Mouse (Mus musculus) right cerebral cortex, adult 2 months (tissue): ENCODE measurements around the gene Ccnb1.
"Not testable (repeated sequence)": the region's sequence is repeated elsewhere in the genome, so short reads cannot be mapped to it uniquely, and the experiment has no call there.

Experiments used
- DNase-seq, 2 experiments: peaks; one replicate each; pipeline ENCODE4 v3.0.0; 2021 to 2022; ENCODE audit warnings: low spot score in 2 of 2

Ccnb1 gene

DNA sequence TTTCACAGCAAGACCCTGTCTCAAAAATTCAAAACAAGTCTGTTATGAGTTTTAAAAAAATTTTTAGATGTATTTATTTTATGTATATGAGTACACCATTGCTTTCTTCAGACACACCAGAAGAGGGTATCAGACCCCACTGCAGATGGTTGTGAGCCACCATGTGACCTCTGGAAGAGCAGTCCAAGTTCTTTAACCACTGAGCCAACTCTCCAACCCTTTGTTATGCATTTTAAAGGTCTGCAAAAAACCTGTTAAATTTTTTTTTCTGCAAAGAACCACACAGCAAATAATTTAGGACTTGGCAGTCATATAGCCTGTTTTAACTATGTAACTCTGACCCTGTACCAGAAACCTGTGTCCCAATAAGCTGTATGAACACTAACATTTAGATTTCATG lies 11.7 kb downstream of the Ccnb1 start:
- DNase-seq: no peak

DNA sequence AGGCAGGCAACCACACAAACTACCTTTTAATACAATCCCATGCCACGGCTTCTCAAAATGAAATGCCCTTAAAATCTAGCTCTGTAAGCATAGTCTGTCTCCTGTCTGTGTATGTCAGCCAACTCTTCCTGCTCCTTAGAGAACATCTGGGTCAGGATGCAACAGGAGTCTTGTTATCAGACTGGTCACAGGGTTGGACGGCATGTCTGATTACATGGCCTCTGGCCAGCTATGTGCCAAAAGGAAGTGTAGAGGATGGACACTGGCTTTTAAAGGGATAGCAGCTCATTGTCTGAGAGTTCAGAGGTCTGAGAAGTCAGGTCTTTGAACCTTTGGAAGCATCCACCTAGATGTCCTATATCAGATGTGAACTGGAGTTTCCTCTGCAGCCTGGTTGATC lies 31.0 kb downstream of the Ccnb1 start:
- no peak for DNase-seq

- no peak for DNase-seq
Observed at GRCm38 (mm10) chr13:100754186-100754585, 32.2 kb downstream of the Ccnb1 start.

DNA sequence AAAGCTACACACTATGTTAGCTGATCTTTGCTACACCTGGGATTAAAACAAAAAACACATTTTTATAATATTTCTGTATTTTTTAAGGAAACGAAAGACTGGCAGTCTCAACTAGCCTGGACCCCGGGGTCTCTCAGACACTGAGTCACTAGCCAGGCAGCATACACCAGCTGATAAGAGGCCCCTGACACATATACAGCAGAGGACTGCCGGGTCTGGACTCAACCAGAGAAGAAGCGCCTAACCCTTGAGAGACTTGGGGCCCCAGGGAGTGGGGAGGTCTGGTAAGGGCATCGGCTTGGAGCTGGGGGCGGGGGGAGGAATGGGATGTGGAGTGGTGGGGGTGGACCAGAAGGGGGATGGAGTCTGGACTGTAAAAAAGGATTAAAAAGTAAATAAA lies 33.4 kb downstream of the Ccnb1 start:
- DNase-seq: no peak

GRCm38 (mm10) chr13:100752529-100752928 lies 33.8 kb downstream of the Ccnb1 start:
- DNase-seq: no peak

- no peak for DNase-seq
Observed at GRCm38 (mm10) chr13:100751402-100751801, 35.0 kb downstream of the Ccnb1 start.

DNA sequence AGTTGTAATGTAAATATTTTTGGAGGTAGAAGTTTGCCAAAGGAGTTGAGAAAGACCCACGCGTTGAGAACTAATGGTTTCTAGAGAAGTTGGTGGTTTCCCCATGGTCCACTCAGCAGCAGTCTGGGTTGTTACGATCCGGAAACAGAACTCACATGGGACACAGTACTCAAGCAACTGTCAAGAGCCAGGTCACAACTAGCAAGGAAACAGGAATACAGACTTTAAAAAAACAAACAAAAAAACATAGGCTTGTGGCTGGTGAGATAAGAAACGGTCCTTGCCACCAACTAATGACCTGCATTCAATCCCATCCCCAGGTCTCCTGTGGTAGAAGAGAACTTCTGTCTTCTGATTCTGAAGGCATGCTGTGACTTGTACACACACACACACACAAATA lies 35.6 kb downstream of the Ccnb1 start:
- no peak for DNase-seq

DNA sequence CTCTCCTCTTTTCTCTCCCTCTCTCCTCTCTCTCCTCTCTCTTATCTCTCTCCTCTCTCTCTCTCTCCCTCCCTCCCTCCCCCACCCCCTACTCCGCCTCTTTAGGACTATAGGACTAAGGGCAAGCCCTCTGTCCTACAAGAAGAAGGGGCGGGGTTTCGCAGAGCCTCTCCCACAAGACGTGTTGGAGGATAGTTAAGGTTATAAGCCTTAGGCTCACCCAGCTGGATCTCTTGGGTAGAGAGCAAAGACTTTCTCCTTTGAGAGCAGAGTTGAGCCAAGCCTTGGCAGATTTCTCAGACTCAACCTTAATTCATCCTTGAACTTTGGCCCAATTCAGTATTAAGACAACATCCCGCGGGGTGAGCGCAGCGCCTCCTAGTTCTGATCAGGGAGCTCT lies 37.7 kb downstream of the Ccnb1 start:
- no peak for DNase-seq

DNA sequence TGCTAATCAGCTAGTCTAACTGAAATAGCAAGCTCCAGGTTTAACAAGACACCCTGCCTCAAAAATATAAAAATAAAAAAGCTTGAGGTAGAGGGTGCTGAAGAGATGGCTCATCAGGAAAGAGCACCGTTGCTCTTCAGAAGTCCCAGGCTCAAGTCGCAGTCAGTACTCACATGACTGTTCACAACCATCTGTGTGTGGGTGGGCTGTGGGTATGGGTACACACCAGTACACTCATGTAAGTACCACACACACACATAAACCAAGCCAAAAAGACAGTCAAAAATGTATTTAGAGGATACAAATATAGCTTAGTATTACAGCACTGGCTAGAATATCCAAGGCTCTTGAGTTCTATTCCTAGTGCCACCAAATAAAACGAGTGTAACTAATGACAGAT lies 40.3 kb downstream of the Ccnb1 start:
- DNase-seq: peak; percentile 56 to 63

DNA sequence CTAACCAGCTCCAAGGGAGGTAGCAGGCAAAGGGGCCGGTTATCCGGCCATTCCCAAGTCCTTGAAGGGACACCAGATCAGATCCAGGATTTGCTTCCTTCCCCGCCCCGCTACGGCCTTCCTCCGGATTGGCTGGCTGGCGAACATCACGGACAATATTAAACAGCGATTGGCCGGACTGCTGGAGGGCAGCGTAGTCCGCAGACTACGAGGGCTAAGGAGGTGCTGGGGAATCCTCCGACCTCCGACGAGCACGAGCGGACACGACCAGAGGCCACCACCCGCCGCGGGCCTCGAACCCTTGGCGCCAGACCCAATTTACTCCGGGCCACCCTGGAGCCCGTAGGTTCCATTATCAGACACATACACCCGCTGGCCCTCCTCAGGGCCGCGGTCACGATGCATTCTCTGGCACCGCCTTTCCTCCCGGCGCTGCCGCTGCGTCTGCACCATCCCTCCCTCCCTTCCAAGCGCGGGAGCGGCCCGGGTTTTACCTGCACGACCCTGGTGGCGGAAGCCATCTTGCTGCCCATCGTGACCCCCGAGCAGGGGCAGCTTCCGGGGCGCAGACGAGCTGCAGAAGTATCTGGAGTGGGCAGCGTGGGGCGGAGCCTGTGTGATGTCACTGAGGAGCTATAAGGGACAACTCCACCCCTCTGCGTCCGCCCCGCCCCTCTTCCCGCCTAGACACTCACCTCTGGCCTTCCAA lies 42.2 kb downstream of the Ccnb1 start, which contains the start of gene Mrps36:
Mrps36 (minus strand) TSS at position 624 of the 709 bp plus-strand sequence.
- peak; percentile 89 to 93 for DNase-seq

GRCm38 (mm10) chr13:100743346-100744035 lies 42.9 kb downstream of the Ccnb1 start:
- DNase-seq: no peak

DNA sequence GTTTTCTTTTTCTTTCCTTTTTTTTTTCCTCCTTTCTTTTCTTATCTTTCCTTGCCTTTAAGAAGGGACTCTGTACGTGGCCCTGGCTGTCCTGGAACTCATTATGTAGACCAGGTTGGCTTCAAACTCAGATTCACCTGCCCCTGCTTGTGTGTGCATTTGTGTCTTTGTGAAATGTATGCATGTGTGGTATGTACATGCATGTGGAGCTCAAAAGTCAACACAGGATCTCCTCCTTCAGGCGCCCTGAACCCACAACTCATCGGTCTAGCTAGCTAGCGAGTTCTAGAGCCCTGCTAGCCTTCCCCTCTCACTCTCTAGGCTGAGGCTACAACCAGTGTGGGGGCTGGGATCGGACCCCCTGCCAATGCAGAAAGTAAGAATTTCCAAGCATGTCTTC lies 43.5 kb downstream of the Ccnb1 start:
- DNase-seq: no peak

DNA sequence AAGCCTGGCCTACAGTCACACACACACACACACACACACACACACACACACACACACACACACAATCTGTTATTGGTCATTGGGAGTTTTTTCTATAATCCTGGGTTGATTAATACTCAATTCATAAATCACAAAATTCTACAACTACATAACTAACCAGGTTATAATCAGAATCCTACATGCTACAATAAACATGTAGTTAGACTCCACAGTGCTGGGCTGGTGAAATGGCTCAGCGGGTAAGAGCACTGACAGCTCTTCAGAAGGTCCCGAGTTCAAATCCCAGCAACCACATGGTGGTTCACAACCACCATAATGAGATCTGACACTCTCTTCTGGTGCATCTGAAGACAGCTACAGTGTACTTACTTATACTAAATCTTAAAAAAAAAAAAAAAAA lies 53.6 kb downstream of the Ccnb1 start:
- no peak for DNase-seq

- not testable (repeated sequence) for DNase-seq
Observed at GRCm38 (mm10) chr13:100731462-100732046, 54.8 kb downstream of the Ccnb1 start.

- peak; percentile 94 to 95 for DNase-seq
Observed at GRCm38 (mm10) chr13:100730861-100731176, 55.6 kb downstream of the Ccnb1 start, which contains the start of gene Cdk7. Gene Cdk7, minus strand, starts transcription at chr13:100730939.

DNA sequence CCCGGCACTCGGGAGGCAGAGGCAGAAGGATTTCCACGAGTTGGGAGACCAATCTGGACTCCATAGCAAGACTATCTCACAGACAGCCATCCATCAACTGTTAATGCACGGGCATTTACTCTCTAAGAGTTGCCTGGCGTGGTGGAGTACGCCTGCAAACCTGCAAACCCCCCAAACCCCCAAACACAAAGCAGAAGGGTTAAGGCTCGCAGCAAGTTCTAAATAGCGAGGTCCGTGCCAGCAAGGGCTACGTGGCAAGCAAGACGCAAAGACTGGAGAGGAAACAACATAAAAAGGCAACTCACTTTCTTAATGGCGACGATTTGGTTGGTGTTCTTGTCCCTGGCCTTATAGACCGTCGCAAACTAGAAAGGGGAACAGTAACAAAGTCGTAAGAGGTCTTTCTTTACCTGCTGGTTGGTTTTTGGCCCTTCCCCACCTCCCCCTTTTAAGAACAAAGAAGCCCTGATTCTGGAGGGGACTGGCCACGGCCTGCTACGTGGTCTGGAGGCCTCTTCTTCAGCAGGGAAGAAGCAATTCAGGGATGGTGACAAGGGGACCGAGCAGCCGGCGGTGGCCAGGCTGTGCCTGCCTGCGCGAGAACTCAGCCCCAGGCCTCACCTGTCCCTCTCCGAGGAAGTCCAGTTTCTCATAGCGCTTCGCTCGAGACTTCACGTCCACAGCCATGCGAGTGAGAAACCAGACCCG lies 56.1 kb downstream of the Ccnb1 start:
- DNase-seq: no peak
